Mouse (Mus musculus): Measurements from ENCODE around the gene Mllt3.

Mllt3 gene

DNA sequence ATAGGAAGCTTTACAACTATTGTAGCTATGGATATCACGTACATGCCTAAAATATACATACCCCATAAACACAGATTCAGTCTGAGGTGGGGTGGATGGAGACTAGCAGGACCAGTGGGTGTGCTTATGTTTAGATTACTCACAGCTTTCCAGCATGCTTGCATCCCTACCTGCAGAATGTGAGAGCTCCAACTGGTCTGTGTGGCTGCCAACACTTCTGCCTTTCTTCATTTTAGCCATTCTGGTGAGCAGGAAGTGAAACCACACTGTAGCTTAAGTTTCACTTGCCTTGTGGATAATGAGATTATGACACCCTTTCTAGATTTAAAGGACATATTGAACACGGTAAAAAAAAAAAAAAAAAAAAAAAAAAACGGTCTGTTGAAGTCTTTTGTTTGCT, 88.8 kb downstream of the Mllt3 start:
- DNase-seq, result no peak

DNA sequence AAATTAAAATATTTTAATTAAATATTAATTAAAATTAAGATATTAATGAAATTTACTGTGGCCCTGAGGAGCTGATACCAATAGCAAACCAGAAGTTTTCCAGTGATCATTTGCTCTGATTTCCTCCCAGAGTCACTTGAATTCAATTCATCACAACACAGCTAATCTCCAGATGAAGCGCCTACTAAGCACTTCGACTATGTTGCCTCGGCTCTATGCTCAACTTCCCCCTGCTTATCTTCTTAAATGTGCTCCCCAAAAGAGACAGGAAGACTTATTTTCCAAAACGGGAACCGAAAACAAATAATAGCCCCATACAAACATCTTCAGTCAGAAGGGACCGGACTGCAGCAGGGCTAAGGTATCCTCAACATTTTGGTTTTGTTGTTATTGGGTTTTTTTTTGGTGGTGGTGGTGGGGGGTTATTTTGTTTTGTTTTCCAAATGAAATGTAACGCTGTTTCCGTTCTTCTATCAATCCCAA, 90.2 kb downstream of the Mllt3 start:
- no peak for DNase-seq

DNA sequence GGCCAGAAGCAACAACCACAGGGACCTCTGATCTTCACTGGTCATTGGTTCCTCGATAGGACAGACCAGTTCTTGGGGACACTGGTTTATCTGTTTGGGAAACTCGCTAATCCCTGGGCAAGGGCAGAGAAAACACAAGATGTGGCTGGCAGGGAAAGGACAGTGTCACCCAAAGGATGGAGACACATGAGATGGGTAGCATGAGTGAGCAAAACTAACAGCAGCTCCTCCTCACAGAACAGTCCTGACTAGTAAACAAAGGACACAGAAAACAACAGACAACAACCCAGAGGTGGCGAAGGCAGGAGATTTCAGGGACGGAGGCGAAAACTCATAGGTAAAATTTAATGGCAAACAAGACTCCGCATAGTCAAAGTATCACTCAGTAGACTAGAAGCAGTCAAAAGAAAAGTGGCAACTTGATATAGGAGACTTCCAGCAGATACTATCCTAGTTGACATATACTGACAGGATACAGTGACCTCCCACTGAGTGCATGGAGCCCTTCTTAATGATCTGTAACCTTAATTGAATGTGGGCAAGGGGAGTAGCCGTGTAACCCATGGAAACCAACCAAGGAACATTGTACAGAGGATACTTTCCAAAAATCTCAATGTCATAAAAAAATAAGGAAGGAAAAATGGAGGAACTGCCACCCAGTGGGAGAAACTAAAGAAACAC, 93.5 kb downstream of the Mllt3 start:
- DNase-seq, result no peak

DNA sequence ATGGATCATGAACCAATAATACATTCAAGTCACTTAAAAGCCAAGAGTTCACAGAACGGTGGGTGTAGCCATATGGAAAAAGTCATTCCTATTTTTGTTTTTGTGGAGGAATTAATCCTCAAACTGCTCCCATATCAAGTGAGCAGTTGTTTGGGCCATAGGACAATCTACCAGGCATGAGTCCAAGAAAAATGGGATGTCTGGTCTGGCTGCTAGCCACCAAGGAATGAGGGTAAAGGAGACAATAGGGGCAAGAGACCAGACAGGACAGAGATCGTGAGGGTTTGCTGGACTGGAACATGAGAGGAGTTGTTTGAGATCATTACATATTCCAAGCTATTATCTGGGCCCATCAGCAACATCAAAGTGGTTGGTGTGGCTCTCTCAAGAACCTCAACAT, 96.8 kb downstream of the Mllt3 start:
- DNase-seq, result peak; percentile 21

DNA sequence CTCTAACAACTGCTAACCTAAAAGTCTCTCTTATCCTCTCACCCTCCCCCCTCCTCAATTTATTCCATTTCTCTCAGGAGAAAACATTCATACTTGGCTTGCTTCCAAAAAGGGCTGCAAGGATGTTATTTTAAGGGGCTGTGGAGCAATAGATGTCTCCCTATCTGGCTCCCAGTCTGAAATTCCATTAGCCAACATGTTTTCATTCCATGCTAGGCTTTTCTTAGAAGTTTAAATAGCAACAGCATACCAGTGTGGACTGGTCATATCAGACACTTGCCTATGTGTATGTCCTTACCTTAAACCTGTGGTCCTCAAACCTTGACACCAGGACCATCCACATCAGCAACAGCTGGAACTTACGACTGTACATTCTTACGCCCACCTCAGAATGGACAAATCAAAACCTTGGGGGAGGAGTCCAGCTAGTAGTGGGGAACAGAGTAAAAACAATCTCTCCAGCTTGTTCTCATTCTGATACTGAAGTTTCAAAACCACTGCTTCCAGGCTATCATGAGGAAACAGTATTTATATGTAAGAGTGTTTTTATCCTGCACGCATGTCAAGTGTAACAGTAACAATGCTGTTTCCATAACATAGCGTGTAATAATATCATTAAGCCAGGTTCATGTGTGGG, 99.3 kb downstream of the Mllt3 start:
- DNase-seq, result no peak

DNA sequence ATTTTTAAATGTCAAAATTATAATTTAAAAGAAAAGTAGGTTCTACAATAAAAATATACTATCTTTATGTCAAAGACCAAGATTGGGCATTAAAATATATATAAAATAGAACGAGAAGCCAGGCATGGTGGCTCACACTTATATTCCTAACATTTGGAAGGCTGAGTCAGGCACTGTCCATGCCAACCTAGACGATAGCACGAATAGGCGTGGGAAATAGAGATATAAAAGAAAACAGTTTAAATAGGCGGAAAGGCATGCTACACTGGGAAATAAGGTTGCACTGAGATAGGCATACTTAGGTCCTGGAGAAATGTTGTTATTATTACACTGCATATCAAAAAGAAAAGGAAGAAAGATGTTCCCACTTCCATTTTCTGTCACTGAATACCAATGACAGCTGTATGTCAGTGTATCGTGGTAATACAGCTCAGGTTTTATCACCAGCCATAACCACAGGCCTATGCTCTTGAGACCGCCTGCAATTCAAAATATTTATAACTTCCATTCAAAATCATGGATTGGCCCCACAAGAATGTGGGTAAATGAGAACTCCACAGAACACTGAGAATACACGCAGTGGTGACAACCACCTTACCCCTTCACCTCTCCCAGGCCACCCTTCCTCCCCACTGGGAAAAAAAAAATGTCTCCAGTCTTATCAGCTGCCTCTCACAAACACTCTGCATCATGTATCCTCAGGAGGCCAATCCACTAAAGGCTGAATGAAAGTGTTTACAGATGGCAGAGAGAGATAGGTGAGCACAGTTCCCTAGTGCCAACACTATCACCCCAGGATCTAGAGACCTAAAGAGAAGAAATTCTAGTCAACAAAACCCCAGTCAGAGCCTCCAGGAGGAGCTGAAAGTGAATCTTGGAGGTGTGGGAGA, 102.6 kb downstream of the Mllt3 start:
- DNase-seq, result no peak

DNA sequence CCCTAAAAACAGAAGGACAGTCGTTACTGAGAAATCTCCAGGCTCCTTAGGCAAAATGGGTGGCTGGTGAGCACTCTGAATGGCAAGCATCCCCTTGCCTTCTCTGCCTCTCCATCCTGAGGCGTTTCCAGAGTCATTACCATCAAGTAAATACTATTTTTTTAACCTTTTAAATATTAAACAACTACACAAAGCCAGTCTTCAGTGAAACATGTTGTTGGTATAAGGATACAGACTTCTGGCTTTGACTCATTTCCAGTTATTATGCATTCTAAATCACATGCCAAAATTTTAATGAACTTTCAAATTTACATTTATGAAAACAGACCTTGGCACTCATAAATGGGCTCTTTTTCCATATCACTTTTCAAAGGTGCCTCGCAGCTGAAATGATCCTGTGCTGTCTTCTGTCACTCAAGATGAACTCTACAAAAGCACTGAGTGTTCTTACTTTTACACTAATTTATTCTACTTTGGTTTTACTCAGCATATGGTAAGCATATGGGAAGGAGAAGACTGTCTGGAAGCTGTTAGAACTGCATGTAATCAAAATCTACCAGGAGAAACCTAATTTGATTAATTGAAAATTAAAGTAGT, 104.5 kb downstream of the Mllt3 start:
- DNase-seq, result no peak

DNA sequence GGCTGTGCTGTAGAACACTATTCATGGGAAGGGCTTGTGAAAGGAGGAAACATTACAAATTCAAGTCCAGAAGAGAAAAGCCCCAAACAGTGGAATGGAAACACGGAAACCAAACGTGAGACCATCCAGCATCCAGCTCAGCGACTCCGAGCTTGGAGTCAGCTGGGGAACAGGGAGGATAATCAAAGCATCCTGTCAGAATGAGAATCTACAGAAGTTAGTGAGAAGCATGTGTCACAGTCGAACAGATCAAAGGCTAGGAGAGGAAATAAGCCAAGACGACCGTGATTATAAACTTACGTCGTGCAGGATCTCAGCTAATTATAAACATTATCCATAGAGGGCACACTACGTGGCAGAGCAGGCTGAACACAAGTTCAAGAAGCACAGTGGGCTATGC, 105.8 kb downstream of the Mllt3 start:
- DNase-seq, result no peak

DNA sequence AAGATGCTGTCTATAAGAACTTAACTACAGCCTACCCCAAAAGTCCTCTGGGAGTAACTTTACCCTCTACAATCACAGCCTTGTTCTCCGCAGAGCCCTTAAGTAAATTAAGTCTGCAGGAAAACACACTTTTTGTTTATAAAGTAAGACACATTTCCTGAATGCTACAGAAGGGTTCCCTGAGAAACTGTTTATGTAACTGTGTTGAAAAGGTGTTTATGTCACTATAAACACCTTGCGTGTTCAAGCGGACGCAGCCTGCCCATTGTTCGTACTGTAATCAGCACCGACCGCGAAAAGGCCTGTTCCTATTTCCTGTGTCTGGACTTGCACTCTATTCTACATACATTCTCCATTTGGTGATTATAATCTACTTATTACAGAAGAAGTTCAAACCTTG, 112.5 kb downstream of the Mllt3 start:
- no peak for DNase-seq

DNA sequence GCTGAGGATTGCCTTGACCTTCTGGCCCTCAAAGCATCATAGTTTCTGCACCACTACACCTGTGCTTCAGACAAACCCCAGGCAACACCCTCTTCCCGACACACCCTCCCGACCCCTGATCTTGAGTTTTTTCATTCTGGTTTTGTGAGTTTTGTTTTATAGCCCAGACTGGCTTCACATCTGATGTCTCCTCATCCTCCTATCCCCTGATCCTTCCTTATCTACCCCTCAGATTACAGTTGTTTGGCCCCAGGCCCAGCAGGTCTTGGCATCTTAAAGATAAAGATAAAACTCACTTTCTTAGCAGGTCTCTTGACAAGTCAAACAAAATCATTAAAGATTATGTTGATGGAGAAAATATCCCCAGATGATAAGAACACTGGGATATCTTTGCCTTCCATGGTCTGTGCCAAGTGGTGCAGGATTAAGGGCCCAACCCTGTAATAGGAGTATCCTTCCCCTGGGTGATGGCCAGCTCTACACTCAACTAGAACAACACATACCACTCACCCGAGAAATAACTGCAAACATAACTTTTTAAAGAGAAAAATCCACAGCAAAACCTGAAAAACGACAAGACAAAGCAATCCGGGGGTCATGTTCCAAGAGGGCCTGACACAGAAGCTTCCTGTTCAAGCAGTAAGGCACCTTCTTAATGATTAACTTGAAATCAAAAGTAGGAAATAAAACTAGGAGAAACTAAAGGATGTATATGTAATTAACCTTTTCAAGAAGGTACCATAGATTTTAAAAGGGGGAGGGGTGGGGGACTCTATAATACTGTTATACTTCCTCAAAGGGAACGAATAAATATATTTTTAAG, 121.8 kb downstream of the Mllt3 start:
- DNase-seq, result no peak

DNA sequence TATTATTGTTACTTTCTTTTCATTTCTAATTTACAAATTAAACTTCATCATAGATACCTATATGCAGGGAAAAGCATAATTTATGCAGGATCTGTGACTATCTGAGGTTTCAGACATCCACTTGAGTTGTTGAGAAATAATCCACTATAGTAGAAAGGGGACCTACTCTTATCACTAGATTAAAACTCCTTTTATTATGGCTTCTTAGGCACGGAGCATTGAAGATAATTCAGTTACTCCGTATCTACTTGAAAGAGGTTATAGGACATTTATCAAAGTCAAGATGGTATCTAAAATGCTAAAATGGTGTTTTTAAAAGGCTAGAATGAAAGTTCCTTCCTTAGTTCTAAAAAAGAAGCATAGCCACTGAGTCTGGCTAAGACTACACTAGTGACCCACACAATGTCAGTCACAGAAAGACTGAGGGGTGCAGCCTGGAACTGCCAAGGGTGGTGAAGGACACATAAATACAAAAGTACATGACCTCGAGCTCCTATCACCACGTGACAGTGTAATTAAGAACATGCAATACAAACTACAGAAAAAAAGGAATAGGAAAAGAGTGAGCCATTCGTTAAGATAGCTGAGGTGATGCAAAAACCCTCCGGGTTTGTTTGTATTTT, 127.9 kb downstream of the Mllt3 start:
- no peak for DNase-seq

DNA sequence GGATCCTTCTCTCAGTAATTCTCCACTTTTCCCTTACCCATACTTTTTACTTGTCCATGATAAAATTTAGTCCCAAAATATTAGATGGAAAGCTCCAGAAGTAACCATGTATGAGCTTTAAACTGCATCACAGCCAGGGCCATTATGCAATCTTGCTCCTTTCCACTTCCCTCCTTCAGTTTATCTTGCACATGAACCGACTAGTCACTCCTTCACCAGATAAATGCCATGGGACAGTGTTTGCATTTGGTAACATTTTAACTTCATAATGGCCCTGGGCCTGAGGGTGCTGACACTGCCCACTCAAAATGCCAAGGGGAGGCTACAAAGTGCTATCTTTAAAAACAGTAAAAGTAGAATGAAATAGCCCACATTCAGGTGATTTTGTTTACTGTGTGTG, 128.4 kb downstream of the Mllt3 start:
- no peak for DNase-seq

DNA sequence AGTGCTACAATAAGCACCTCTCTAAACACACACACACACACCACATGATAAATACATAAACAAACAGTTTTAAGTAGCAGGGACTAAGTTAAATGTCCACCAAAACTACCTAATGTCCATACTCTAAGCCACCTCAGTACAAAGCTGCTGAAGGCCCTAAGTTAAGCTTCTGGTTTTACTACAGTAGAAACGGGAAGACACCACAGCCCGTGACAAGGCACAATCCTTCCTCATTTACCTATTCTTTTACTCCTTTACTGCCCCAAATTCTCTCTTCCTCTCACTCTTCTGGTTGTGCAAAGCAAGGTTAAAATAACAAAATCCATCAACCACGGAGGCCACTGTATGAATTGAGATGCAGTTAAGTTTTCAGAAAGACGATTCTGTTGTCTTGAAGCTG, 130.6 kb downstream of the Mllt3 start:
- DNase-seq, result no peak

DNA sequence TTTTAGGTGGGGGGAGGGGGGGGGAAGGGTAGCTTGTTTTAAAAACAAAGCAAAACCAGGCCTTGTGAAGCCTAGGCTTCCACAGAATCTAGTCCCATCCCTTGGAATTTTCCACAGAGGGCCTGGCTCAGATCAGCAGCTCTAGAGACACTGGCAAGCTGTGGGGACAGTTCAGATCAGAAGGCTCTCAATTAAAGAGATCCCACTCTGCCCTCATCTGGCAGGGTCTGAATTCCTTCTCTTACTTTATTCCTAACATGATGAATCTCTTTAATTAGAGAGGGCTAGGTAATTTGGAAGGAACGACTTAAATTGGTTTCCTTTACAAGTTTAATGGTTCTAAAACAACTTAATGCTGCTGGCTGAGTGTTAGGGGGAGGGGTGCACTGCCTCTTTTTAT, 132.0 kb downstream of the Mllt3 start:
- DNase-seq, result peak; percentile 22

DNA sequence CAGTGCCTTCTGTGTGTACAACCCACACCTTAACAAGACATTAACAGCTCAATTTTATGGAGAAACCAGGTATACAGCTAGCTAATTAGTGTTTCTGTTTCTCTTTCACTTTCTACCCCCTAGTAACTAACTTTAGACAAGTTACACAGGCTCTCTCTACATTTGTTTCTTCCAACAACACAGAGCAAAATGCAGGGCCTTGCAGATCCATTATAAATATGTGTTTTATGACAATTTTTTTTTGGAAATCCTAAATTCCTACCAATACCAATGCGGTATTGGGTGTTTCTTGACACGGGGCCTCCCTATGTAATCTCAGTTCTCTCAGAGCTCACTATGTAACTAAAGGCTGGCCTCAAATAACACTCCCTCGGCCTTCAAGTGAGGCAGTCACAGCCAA, 139.7 kb downstream of the Mllt3 start:
- no peak for DNase-seq

DNA sequence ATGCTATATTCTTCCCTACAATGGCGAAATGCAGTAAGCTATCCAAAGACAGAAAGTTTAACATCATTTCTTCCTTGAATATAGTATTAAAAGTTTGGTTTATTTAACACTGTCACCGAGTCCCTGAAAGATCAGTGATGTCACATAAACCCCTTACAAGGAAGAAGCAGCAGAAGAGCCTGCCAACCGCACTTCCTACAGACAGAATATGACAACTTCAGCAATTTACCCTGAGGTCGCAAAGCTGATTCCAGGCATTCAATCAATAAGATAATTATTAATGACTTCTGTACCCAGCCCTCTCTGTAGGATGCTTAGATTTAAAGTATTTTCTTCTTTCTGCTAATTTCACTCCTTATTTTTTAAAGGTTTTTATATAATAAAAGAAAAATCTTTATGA, 140.2 kb downstream of the Mllt3 start:
- no peak for DNase-seq

DNA sequence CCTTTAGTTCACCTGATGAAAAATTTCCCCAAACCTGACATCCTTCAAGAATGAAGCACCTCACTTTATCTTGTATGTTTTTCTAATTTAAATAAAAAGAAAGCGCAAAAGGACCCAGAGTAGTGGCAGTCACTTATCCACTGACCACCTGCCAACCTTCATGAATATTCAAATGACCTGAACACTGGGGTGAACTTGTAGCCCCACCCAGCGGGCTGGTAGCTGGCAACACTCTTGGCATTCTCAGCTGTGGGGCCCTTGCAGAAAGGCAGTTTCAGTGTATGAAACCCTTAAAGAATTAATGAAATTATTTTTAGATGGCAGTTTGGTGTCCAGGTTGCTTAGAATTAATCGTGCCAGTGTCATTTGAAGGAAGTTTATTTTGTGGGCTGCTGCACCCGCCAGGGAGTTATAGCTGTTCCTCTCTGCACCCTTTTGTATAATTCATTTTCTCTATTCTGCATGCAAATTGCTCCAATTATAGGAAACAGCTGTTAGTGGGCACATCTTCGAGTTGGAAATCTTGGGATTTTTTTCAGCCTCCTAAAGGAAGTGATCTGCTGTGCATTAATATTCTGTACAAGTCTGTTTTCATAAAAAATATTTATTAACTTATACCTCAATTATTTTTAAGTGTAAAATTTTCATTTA, 149.8 kb downstream of the Mllt3 start:
- no peak for DNase-seq

DNA sequence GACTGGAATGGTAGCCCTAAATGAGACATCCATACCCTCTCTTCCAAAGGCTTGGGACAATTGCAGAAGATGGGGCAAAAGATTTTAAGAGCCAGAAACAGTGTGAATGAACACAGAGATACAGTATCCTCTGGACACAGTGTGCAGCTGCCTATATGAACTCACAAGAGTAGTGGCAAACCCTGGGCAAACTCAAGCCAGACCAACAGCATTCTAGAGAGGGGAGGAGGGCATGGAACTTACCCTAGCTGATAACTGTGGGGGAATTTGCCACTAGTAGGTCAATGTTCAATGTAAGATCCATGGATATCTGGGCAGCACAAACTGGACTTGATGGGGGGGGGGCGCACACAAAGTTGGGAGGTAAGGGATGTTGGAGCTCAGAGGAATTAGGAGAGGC, 151.2 kb downstream of the Mllt3 start:
- DNase-seq, result no peak

DNA sequence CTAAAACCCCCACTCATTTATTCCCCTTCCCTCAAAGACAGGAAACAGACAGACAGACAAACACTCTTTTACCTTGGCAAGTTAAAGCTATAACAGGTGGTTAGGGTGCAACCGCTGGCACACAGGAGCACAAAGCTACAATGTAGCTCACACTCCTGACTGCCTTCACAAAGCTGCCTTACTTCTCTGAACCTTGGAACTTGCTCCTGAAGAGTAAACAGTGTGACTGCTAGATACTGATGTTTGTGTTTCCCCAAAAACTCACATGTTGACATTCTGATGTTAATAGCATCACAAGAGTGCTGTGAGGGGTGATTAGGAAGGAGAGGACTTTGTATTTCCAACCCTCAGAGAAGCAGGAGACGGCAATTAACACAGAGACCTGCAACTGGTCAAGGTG, 151.6 kb downstream of the Mllt3 start:
- no peak for DNase-seq

DNA sequence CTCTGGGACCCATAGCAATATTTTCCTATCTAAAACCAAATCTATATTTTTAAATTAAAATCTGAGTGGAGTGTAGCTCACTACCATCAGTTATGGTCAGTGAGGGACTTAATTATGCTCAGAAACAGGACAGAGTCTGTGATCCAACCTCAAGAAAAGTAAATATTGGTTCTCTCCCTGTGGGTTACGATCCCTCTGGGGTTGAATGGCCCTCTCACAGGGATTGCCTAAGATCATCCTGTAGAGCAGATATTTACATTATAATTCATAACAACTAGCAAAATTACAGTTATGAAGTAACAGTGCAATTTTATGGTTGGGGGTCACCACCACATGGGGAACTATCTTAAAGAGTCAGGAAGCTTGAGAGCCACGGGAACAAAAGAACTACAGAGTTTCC, 152.9 kb downstream of the Mllt3 start:
- no peak for DNase-seq

DNA sequence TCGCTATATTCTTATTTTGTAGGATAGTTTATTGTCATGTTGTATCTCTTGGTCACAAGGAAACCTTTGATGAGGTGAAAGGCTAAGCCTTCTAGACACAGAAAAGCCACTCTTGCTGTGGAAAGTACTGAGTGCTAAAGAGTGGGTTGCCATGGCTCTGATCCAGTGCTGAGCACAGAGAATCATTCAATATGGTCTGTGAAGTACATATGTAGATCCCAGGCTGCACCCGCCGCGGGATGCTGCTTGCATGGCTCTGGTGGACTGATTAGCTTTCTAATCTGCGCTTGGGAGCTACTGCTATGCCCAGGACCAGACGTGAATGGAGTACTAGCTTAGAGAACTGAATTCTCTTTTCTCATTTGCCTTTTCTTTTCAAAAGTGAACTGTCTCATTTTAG, 154.5 kb downstream of the Mllt3 start:
- no peak for DNase-seq

DNA sequence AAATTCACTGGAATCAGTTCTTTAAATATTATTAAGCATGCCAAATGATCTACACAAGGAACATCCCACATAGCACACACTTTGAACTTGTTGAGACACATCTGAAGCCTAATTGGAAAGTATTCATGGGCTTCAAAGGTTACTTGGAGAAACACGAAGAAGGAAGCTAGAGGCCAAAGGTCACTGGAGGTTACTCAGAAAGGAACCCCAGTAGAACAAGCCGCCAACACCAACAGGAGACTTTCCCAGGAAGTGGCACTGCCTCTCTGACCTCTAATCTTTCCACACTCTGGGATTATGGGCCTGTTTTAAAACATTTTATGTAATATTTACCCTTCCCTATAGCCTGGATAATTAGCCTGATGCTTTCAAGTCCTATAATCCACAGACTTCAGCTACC, 162.6 kb downstream of the Mllt3 start:
- DNase-seq, result no peak
